Mouse (Mus musculus) neural tube, embryonic 14.5 days (tissue): ENCODE measurements around the gene Emid1. TPM values are rescaled to one million over a fixed set of nuclear protein-coding genes. Genes with fewer than 3 reads are reported as not detected.
A peak's percentile ranks its signal among the peaks of the same experiment; 100 is the strongest.

ENCODE experiments used
- ATAC-seq: fragments of 200-750 bp; cut with Nextera tagmentation; 2 replicates; pipeline ENCODE4 v1.8.0; 2017; ENCODE audit warnings: low read depth, mild to moderate bottlenecking, moderate TSS enrichment, moderate library complexity
- H3K27ac ChIP-seq: fragments of 300-500 bp; sonication (generic); 2 replicates; pipeline ENCODE4 v1.5.1; 2014; ENCODE audit warnings: low read depth, mild to moderate bottlenecking, control low read depth, low read length, moderate library complexity, mixed read lengths
- H3K27me3 ChIP-seq: fragments of 300-500 bp; sonication (generic); 2 replicates; pipeline ENCODE4 v1.6.1; 2014; ENCODE audit warnings: low read length; ENCODE audit not compliant: control insufficient read depth, insufficient read depth
- H3K36me3 ChIP-seq: fragments of 300-500 bp; sonication (generic); 2 replicates; pipeline ENCODE4 v1.6.1; 2014; ENCODE audit warnings: low read length, mixed read lengths; ENCODE audit not compliant: control insufficient read depth, insufficient read depth
- H3K4me1 ChIP-seq: fragments of 300-500 bp; sonication (generic); 2 replicates; pipeline ENCODE4 v1.6.1; 2014; ENCODE audit warnings: low read length; ENCODE audit not compliant: control insufficient read depth, insufficient read depth
- H3K4me2 ChIP-seq: fragments of 300-500 bp; sonication (generic); 2 replicates; pipeline ENCODE4 v1.6.1; 2014; ENCODE audit warnings: mild to moderate bottlenecking, low read depth, low read length, control low read depth
- H3K4me3 ChIP-seq: fragments of 300-500 bp; sonication (generic); 2 replicates; pipeline ENCODE4 v1.5.1; 2014; ENCODE audit warnings: low read depth, low read length, control low read depth, mixed read lengths
- H3K9ac ChIP-seq: fragments of 300-500 bp; sonication (generic); replicated peaks from 2 replicates; pipeline ENCODE4 v1.6.1; 2014; ENCODE audit warnings: low read depth, mild to moderate bottlenecking, control low read depth, low read length, mixed read lengths
- H3K9me3 ChIP-seq: fragments of 300-500 bp; sonication (generic); 2 replicates; pipeline ENCODE4 v1.6.1; 2016; ENCODE audit warnings: low read length; ENCODE audit not compliant: control insufficient read depth
- WGBS: fragments of 180-500 bp; shearing (Covaris S2); extraction: QIAGEN DNeasy Blood & Tissue Kit; methylation state at CpG from one replicate; pipeline ENCODE4 v1.1.7; 2014; 5-methylcytosine and 5-hydroxymethylcytosine counted together
- polyA plus RNA-seq: library from polyadenylated mRNA; unstranded; fragments of >200 nt; fragmentation: Nextera tagmentation; extraction: Ambion mirVana; gene quantifications from 2 replicates; pipeline ENCODE4 v1.2.1, GENCODE M21; 2014

The Emid1 gene
- polyA plus RNA-seq, 1 experiment from 2014 or later = 16.8 TPM

DNA sequence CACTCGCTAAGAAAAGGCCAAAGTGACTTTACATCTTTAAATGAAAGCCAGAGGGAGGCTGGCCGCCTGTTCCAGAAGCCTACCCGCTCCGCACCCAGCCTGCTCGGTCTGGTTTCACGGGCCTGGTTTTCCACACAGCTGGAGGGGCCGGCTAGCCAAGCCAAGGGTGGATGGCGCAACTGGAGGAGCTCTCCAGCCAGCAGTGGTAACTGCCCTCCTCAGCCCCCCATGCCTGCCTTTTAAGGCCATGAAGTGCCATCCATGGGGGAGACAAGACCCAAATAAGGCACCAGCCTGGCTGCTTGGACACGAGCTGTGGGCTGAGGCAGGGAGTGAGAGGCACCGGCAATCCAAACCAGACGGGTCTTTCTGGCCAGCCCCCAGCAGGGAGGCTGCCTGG, 16.1 kb downstream of the Emid1 start:
- Histone ChIP-seq H3K9ac (no peak overlapping the region), H3K4me3 (no peak overlapping the region), H3K4me1 (peaks cover 7% of the 10 kb centered on the region; the same call in 1 of the 2 replicates), H3K9me3 (no peaks in the 10 kb centered on the region), H3K36me3 (no peaks in the 10 kb centered on the region), H3K4me2 (no peak overlapping the region), H3K27ac (no peak overlapping the region), H3K27me3 (no peaks in the 10 kb centered on the region)
- ATAC-seq = no peak
- 78% methylated on average over 11 of the region's 11 CpGs for WGBS

DNA sequence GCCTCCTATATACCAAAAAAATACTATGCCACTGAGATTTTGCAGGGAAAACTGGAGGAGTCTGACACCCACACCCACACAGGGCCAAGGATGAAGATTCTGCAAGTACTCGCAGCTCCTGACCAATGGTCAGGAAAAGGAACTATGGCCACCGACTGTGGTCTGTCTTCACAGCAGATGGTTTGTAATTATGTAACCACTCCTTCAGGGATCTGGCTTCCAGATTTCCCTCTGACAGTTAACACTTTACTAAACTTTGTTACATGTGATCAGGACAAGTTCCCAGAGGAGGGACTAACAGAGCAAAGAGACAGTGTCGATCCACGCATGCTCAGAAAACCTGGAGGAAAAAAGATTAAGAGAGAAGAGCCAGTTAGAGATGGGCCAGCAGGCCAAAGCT, 19.3 kb downstream of the Emid1 start:
- H3K27ac ChIP-seq = no peak overlapping the region
- 83% methylated on average over 4 of the region's 4 CpGs for WGBS
- H3K4me2 ChIP-seq = no peak overlapping the region
- H3K9ac ChIP-seq = no peak overlapping the region
- H3K4me1 ChIP-seq = peaks cover 10% of the 10 kb centered on the region
- no peaks in the 10 kb centered on the region for H3K36me3 ChIP-seq
- no peaks in the 10 kb centered on the region for H3K9me3 ChIP-seq
- ATAC-seq = no peak
- no peaks in the 10 kb centered on the region for H3K27me3 ChIP-seq
- H3K4me3 ChIP-seq = no peak overlapping the region

DNA sequence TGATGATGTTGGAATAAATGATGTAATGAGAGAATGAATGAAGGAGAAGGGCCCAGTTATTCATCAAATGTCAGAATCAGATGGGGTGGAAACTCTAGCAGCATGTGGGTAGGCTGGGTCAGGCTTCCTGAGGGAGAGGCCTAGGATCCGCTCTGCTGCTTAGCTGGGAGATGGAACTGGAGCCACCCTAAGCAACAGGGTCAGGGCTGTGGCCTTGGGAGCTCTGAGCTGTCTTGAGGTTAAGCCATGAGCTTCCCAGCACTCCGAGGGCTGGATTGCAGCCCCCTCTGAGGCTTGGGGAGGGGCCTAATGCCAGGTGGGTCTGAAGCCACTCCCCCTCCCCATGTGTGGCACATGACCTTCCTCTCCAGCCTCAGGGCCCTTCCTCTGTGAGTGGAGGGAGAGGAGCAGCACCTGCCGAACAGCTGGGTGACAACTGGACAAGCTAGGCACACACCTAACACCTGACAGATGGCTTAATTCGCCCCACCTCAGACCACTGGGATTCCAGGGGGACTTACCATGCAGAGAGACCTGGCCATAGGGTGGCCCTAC, 21.9 kb downstream of the Emid1 start:
- ATAC-seq = no peak
- H3K4me3 ChIP-seq = no peak overlapping the region

DNA sequence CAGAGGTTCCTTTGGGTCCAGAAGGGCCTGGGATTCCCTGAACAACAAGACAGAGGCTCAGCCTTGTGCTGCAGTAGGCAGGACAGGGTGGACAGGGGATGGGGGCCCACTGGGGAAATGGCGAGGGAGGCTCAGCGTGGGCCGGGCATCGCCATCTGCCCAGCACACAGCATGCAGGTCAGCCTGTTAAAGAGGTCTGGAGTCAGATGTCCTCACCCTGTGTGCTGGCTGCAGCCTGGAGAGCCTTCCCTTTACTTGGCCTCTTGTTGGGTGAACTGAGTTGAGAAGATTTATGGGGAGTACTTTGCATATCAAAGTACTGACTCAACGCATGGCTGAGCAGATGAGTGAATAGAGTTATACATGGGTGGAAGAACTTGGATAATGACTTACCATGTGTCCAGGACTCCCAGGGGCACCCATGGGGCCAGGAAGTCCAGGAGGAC, 23.0 kb downstream of the Emid1 start:
- H3K27ac ChIP-seq = no peak overlapping the region
- H3K27me3 ChIP-seq = no peaks in the 10 kb centered on the region
- 0 out of 2 replicates have a peak overlapping the region, but pooled peaks have one; percentile 32 for H3K9ac ChIP-seq
- no peaks in the 10 kb centered on the region for H3K36me3 ChIP-seq
- no peak overlapping the region for H3K4me3 ChIP-seq
- H3K9me3 ChIP-seq = no peaks in the 10 kb centered on the region
- H3K4me2 ChIP-seq = no peak overlapping the region; the same call in 1 of the 2 replicates
- peak; percentile 73; the same call in 1 of the 2 replicates for ATAC-seq
- H3K4me1 ChIP-seq = peaks cover 10% of the 10 kb centered on the region
- WGBS = 8% methylated on average over 5 of the region's 5 CpGs

More for the DNA sequence above, 21.9 kb downstream of the Emid1 start:
- H3K27me3 ChIP-seq = no peaks in the 10 kb centered on the region
- H3K9ac ChIP-seq = no peak overlapping the region
- no peaks in the 10 kb centered on the region for H3K9me3 ChIP-seq
- peaks cover 10% of the 10 kb centered on the region for H3K4me1 ChIP-seq
- no peaks in the 10 kb centered on the region for H3K36me3 ChIP-seq
- no peak overlapping the region for H3K4me2 ChIP-seq
- 63% methylated on average over 4 of the region's 4 CpGs for WGBS
- H3K27ac ChIP-seq = no peak overlapping the region

DNA sequence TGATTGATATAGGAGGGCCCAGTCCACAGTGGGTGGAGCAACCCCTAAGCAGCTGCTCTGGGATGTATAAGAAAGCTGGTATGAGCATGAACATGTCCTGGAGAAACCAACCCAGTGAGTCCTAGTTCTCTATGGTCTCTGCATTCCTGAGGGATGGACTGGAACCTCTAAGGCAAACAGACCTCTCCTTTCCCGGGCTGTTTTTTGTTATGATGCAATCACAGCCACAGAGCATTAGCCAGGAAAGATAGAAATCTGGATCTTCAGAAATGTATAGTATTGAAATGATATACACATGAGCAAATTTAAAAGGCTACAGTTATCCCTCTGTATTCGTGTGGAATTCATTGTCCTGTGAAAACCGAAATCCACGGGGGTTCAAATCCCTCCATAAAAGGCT, 26.3 kb downstream of the Emid1 start:
- no peak overlapping the region for H3K4me2 ChIP-seq
- H3K9ac ChIP-seq = no peak overlapping the region
- no peak overlapping the region for H3K4me3 ChIP-seq
- no peaks in the 10 kb centered on the region for H3K9me3 ChIP-seq
- no peak for ATAC-seq
- no peaks in the 10 kb centered on the region for H3K36me3 ChIP-seq
- H3K27me3 ChIP-seq = no peaks in the 10 kb centered on the region
- WGBS = 86% methylated on average over 4 of the region's 4 CpGs
- H3K4me1 ChIP-seq = peaks cover 10% of the 10 kb centered on the region
- H3K27ac ChIP-seq = no peak overlapping the region

DNA sequence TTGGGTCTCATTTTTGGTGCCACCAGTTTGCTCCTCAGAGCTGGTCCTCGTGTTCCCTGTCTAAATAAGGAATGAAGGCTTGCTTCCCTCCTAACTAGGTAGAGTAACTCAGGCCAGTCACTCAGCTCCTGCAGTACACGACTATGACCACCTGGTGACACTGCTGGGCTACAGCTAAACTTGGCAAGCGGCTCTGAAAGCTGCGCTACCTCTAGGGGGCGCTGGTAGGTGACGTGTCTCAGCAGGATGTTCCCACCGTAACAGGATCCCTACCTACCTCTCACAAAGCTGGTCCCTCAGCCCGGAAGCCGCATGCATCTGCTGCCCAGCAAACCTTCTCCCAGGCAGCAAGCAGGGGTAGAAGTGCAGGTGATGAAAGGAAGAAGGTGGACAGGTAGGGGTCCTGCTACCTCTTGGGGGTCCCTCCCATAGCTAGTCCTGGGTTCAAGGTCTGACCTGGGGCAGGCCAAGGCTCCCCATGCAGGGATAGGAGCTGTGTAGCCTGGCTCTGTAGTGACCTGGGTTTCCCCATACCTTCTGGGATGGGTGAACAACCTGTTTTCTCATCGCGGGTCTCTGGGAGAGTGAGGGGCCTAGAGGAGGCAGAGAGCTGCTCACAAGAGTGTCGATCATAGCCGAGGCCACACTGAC, 37.0 kb downstream of the Emid1 start:
- Histone ChIP-seq H3K9ac (no peak overlapping the region), H3K27me3 (no peaks in the 10 kb centered on the region), H3K9me3 (no peaks in the 10 kb centered on the region), H3K27ac (no peak overlapping the region), H3K4me2 (no peak overlapping the region), H3K4me3 (no peak overlapping the region), H3K4me1 (no peaks in the 10 kb centered on the region), H3K36me3 (no peaks in the 10 kb centered on the region)
- 30% methylated on average over 13 of the region's 13 CpGs for WGBS
- ATAC-seq = peak; percentile 56; the same call in 1 of the 2 replicates

DNA sequence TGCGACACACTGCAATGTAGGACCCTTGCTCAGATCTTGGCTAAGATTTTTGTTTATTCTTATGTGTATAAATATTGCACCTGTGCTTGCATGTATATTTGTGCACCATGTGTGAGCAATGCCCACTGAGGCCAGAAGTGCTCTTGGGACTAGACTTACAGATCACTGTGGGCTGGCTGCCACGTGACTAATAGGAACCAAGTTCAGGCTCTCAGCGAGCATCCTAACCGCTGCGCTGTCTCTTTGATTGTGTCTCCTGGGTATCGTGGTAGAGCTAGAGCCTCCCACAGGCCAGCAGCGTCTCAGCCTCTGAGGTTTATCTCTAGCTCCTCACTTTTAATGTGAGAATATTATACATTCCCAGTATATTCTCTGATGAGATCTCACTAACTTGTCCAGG, 38.4 kb downstream of the Emid1 start:
- no peaks in the 10 kb centered on the region for H3K9me3 ChIP-seq
- 76% methylated on average over 7 of the region's 7 CpGs for WGBS
- no peak for ATAC-seq
- no peak overlapping the region for H3K4me3 ChIP-seq
- H3K36me3 ChIP-seq = no peaks in the 10 kb centered on the region
- no peaks in the 10 kb centered on the region for H3K27me3 ChIP-seq
- H3K27ac ChIP-seq = no peak overlapping the region
- no peak overlapping the region for H3K4me2 ChIP-seq
- H3K9ac ChIP-seq = no peak overlapping the region
- H3K4me1 ChIP-seq = no peaks in the 10 kb centered on the region

DNA sequence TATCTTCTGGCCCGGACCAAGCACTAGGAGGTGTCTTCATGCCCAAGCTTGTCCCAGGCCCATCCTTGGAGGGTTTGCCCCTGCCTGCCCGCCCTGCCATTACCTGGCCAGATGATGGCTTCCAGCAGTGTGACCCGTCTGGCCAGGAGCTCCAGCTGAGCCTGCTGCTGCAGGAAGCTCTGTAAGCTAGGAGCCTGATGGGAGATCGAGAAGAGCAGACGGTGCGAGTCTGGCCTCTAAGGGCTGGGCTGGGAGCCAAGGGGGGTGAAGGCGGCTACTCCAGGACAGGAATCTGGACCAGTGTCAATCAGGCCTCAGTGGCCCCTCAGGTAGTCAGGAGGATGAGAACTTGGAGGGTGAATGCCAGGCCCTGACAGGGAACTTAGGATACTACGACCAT, 42.6 kb downstream of the Emid1 start:
- Histone ChIP-seq H3K9ac (no peak overlapping the region), H3K36me3 (no peaks in the 10 kb centered on the region), H3K4me3 (no peak overlapping the region), H3K4me1 (no peaks in the 10 kb centered on the region), H3K9me3 (no peaks in the 10 kb centered on the region), H3K27ac (no peak overlapping the region), H3K4me2 (no peak overlapping the region), H3K27me3 (no peaks in the 10 kb centered on the region)
- no peak for ATAC-seq
- 67% methylated on average over 8 of the region's 8 CpGs for WGBS

DNA sequence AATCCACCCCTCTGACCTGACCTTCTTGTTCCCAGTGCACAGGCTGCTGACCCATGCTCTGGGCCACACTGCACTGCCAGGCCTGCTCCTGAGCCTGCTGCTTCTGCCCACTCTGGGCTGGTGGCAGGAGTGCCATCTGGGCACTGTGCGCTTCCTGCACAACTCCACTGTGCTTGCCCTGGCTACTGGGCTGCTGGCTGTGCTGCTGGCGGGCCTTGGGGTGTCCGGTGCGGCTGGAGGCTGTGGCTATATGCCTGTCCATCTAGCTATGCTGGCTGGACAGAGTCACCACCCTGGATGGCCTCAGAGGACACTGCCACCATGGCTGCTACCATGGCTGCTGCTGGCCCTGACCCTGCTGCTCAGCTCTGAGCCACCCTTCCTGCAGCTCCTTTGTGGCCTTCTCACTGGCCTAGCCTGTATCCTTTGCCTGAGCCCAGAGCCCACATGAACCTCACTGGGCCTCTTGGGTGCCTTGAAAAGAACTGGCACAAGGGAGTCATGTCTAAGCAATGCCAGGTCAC, 48.0 kb downstream of the Emid1 start:
- Histone ChIP-seq H3K36me3 (no peaks in the 10 kb centered on the region), H3K9ac (no peak overlapping the region), H3K9me3 (no peaks in the 10 kb centered on the region), H3K4me3 (no peak overlapping the region), H3K4me2 (no peak overlapping the region), H3K4me1 (peaks cover 10% of the 10 kb centered on the region), H3K27me3 (no peaks in the 10 kb centered on the region), H3K27ac (no peak overlapping the region)
- ATAC-seq = no peak
- 99% methylated on average over 4 of the region's 4 CpGs for WGBS
